Mouse (Mus musculus) C2C12 (cell line): ENCODE measurements around the gene Aff3. TPM values are rescaled to one million over a fixed set of nuclear protein-coding genes. Genes with fewer than 3 reads are reported as not detected.

Experiments used
- H3K27me3 ChIP-seq: one replicate; pipeline ENCODE4 v1.6.1; 2011; ENCODE audit not compliant: control insufficient read depth, insufficient read depth, insufficient read length
- H3K36me3 ChIP-seq: one replicate; pipeline ENCODE4 v1.6.1; 2011; ENCODE audit not compliant: control insufficient read depth, insufficient read depth
- H3K4me3 ChIP-seq: one replicate; pipeline ENCODE4 v1.5.1; 2011; ENCODE audit warnings: mild to moderate bottlenecking, control low read depth; ENCODE audit not compliant: poor library complexity, insufficient read depth, severe bottlenecking
- H3K79me2 ChIP-seq: one replicate; pipeline ENCODE4 v1.6.1; 2011; ENCODE audit not compliant: control insufficient read depth, insufficient read depth
- H3K79me3 ChIP-seq: one replicate; pipeline ENCODE4 v1.6.1; 2011; ENCODE audit warnings: low read depth, control low read depth
- H3ac ChIP-seq: one replicate; pipeline ENCODE3; 2011; ENCODE audit warnings: low read depth; ENCODE audit not compliant: control insufficient read depth, insufficient read length
- CEBPB ChIP-seq: IDR thresholded peaks from one replicate; pipeline ENCODE4 v1.6.1; 2011; ENCODE audit warnings: low read depth, mild to moderate bottlenecking, control low read depth, moderate library complexity
- CTCF ChIP-seq: IDR thresholded peaks from one replicate; pipeline ENCODE4 v1.5.1; 2011; ENCODE audit not compliant: control insufficient read depth, insufficient read depth, insufficient read length
- FOSL1 ChIP-seq: IDR thresholded peaks from one replicate; pipeline ENCODE4 v1.8.0; 2011; ENCODE audit warnings: mild to moderate bottlenecking, low read length; ENCODE audit not compliant: poor library complexity, insufficient read depth, severe bottlenecking
- MAX ChIP-seq: IDR thresholded peaks from one replicate; pipeline ENCODE4 v1.6.1; 2011; ENCODE audit warnings: mild to moderate bottlenecking, control low read depth
- MYOD1 ChIP-seq: IDR thresholded peaks from one replicate; pipeline ENCODE4 v1.6.1; 2011; ENCODE audit warnings: low read depth; ENCODE audit not compliant: control insufficient read depth, insufficient read length
- MYOG ChIP-seq: IDR thresholded peaks from one replicate; pipeline ENCODE4 v1.6.1; 2011; ENCODE audit not compliant: control insufficient read depth, insufficient read length; ENCODE audit errors: extremely low read depth
- USF1 ChIP-seq: IDR thresholded peaks from one replicate; pipeline ENCODE4 v1.6.1; 2011; ENCODE audit warnings: low read depth, mild to moderate bottlenecking, control low read depth, moderate library complexity
- long read RNA-seq, 2 experiments: library from polyadenylated mRNA; unstranded; transcript quantifications; one replicate each; pipeline ENCODE4 v2.0.0; 2019 to 2020
- polyA plus RNA-seq: library from polyadenylated mRNA; unstranded; fragments of >200 nt; fragmentation: generic; extraction: Trizol; gene quantifications from one replicate; pipeline ENCODE4 v1.2.1, GENCODE M21; 2012; ENCODE audit warnings: missing spikeins

Gene Aff3
- not detected for polyA plus RNA-seq
- long read RNA-seq, experiment 1, partial matches to known transcripts, result 1 of 3 reads
- long read RNA-seq, experiment 1, other reads (novel, unspliced or antisense), result 2 of 3 reads
- long read RNA-seq, experiment 2, result 0 reads

DNA sequence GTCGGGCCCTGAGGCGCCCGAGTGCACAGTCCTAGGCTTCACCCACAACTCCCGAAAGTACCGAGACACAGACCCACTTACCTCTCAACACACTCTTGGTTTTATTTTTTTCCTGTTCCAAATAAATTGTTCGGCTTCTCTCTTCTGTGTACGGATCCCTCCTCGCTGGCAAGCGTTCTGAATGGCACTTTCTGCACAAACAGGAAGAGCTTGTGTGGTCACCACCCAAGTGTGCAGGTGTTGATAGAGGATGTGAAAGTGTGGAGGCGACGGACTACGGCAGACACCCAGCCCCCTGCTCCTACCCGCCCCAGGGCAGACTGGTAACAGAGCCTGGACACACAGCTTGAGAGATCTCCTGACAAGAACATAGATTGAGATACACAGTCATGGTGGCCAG, at the start of gene Aff3:
Gene Aff3 (minus strand): TSS at position 179 of the 400 bp plus-strand sequence.
- H3K79me3 ChIP-seq, result no peaks in the 10 kb centered on the region
- H3ac ChIP-seq, result no peak within 1 kb of the TSS
- H3K4me3 ChIP-seq, result no peak within 1 kb of the TSS
- no peaks in the 10 kb centered on the region for H3K27me3 ChIP-seq
- H3K36me3 ChIP-seq, result no peaks in the 10 kb centered on the region
- no peaks in the 10 kb centered on the region for H3K79me2 ChIP-seq
- TF ChIP-seq FOSL1 (no peak), MYOD1 (no peak), MAX (no peak), CTCF (no peak), USF1 (no peak), CEBPB (no peak), MYOG (no peak)

DNA sequence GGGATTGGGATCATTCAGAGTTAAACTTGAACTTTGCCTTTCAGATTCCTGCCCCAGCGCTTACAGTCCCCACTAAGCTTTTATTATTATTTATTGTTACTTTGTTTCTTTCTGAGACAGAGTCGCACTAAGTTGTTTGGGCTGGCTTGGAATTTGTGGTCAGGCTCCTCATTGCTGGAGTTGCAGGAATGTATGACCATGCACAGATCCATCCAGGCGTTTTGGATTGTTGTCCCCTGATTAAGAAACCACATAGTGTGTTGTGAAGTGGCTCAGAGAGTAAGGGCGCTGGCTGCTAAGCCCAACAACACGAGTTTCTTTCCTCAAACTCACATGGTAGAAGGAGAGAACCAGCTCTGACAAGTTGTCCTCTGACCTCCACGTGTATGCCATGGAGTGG, 35.9 kb upstream of the Aff3 start:
- Histone ChIP-seq H3K79me2 (no peaks in the 10 kb centered on the region), H3K79me3 (no peaks in the 10 kb centered on the region), H3ac (no peak overlapping the region), H3K36me3 (no peaks in the 10 kb centered on the region), H3K27me3 (no peaks in the 10 kb centered on the region), H3K4me3 (no peak overlapping the region)
- TF ChIP-seq USF1 (no peak), CTCF (no peak), FOSL1 (no peak), MAX (no peak), MYOD1 (no peak), CEBPB (no peak), MYOG (no peak)

DNA sequence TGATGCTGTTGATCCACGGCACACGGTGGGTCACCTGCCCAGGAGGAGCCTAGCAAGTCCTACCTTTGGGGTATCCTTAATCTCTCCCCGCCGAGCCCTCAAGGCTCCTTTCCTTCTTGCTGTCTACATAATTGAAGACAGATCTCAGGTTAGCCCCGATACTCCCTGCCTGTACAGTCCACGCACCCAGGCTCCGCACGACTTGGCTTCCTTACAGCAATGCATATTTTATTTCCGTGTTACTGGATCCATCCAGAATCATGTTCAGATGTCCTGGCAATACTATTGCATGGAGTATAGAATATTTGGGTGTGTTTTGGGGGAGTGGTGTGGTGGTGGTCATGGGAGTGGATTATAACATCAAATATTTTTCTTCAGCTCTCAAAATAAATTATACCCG, 34.5 kb upstream of the Aff3 start:
- Histone ChIP-seq H3K27me3 (no peaks in the 10 kb centered on the region), H3K79me2 (no peaks in the 10 kb centered on the region), H3K36me3 (no peaks in the 10 kb centered on the region), H3ac (no peak overlapping the region), H3K79me3 (no peaks in the 10 kb centered on the region), H3K4me3 (no peak overlapping the region)
- TF ChIP-seq CTCF (no peak), USF1 (no peak), CEBPB (no peak), MAX (no peak), MYOD1 (no peak), FOSL1 (no peak), MYOG (no peak)

DNA sequence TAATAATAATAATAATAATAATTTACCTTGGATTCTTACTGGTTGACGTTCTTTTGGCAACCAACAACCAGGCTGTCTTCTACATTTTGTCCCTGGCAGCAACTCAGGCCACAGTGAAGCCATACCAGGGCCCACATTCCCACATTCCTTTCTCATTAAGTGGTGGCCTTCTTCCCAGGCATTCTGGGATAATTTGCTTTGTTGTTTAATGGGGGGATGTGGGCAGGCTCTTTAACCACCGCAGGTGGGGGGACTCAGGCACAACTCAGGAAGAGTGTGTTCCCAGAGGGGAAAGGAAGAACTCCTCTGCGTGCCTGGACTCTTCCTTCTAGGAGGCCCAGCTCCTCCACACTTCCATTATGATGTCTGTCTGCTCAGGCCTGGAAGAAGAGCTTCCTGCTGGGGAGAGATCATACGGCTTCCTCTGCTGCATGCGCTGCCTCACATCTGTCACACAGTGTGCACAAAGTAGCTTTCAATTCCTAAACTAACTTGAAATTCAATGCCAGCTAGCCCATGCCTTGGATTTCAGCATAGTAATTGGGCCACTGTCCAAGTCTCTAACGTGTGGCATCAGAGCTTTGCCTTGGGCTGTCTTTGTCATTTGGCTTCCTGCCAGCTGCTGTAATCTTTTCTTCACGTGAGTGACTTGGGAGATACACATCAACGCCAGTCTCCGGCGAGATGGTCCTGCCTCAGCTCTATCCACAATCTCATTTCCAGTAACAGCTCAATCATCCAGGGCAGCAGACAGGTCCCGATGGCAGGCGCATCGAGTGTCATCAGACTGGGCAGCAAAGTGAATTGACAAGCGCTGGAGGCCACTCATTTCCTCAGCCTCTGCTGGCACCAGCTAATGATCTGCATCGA, 31.3 kb upstream of the Aff3 start:
- Histone ChIP-seq H3ac (no peak overlapping the region), H3K79me3 (no peaks in the 10 kb centered on the region), H3K36me3 (no peaks in the 10 kb centered on the region), H3K27me3 (peaks cover under 1% of the 10 kb centered on the region), H3K79me2 (no peaks in the 10 kb centered on the region), H3K4me3 (no peak overlapping the region)
- TF ChIP-seq MYOD1, result no peak
- TF ChIP-seq MAX, result no peak
- no peak for TF ChIP-seq MYOG
- TF ChIP-seq CTCF, result no peak
- TF ChIP-seq USF1, result no peak
- no peak for TF ChIP-seq FOSL1
- no peak for TF ChIP-seq CEBPB

DNA sequence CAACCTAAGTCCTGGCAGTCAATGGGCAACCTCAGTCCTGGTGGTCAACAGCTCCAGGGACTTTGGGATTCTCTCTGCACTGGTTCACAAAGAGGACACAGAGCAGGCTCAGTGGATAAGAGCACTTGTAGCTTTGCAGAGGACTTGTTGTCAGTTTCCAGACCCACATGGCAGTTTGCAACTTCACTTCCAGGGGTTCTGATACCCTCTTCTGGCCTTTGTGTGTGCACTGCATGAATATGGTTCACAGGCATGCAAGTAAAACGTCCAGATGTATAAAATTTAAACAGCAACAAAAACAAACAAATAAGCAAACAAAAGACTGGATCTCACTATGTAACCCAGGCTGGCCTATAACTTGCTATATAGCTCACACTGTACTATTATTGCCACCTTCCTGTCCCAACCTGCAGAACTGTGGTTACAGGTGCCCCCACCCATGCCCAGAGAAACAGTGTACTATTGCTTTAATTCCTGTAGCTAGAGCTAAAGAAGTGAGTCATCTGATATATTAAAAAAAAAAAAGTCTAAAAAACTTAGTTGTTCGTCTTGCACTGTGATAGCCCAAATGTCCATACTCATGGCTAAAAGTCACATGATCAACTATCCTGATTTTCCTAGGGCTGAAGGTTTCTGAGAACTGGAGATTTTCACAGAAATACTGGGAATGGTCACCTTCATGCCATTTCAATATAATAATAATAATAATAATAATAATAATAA, 30.5 kb upstream of the Aff3 start:
- Histone ChIP-seq H3K79me3 (no peaks in the 10 kb centered on the region), H3K79me2 (no peaks in the 10 kb centered on the region), H3K36me3 (no peaks in the 10 kb centered on the region), H3K27me3 (peaks cover 5% of the 10 kb centered on the region), H3ac (no peak overlapping the region), H3K4me3 (no peak overlapping the region)
- TF ChIP-seq MYOG, result no peak
- TF ChIP-seq MAX, result no peak
- TF ChIP-seq CEBPB, result no peak
